Mouse (Mus musculus) MEL (cell line): Measurements from ENCODE around the gene Tssk2. TPM values are rescaled to one million over a fixed set of nuclear protein-coding genes. Genes with fewer than 3 reads are reported as not detected.

Source experiments
- DNase-seq: peaks from one replicate; pipeline ENCODE4 v3.0.0; 2011; ENCODE audit warnings: low read depth, low spot score
- H3K27ac ChIP-seq: 2 replicates; pipeline ENCODE4 v1.5.1; 2012; ENCODE audit warnings: low read depth, mild to moderate bottlenecking, control low read depth, low read length, moderate library complexity; ENCODE audit not compliant: control insufficient read depth
- H3K27me3 ChIP-seq, 2 experiments: fragments of 150-350 bp in 1 of 2; sonication (generic) in 1 of 2; 2 replicates each; pipeline ENCODE4 v1.6.1; 2012; ENCODE audit warnings: low read length in 2 of 2, mild to moderate bottlenecking in 2 of 2, improper control_type of control experiment in 1 of 2, moderate library complexity in 1 of 2; ENCODE audit not compliant: insufficient read depth in 2 of 2, control insufficient read depth in 1 of 2
- H3K36me3 ChIP-seq, 2 experiments: 2 replicates each; pipeline ENCODE4 v1.6.1; 2012 to 2014; ENCODE audit warnings: low read length in 2 of 2, improper control_type of control experiment in 1 of 2, inconsistent platforms in 1 of 2, mild to moderate bottlenecking in 1 of 2; ENCODE audit not compliant: insufficient read depth in 2 of 2, control insufficient read depth in 1 of 2
- H3K4me1 ChIP-seq, 2 experiments: fragments of 150-350 bp in 1 of 2; sonication (generic) in 1 of 2; 2 replicates each; pipeline ENCODE4 v1.6.1; 2012; ENCODE audit warnings: low read length in 2 of 2, improper control_type of control experiment in 1 of 2, mild to moderate bottlenecking in 1 of 2; ENCODE audit not compliant: insufficient read depth in 2 of 2, control insufficient read depth in 1 of 2
- H3K4me3 ChIP-seq, 2 experiments: fragments of 150-350 bp in 1 of 2; sonication (generic) in 1 of 2; 2 replicates each; pipeline ENCODE4 v1.5.1; 2012; ENCODE audit warnings: low read depth in 2 of 2, low read length in 2 of 2, mild to moderate bottlenecking in 2 of 2, moderate library complexity in 2 of 2, control low read depth in 1 of 2, improper control_type of control experiment in 1 of 2; ENCODE audit not compliant: control insufficient read depth in 1 of 2, insufficient read depth in 1 of 2
- H3K79me2 ChIP-seq: 2 replicates; pipeline ENCODE4 v1.6.1; 2012; ENCODE audit warnings: mild to moderate bottlenecking, low read length, moderate library complexity; ENCODE audit not compliant: control insufficient read depth, poor library complexity, insufficient read depth
- H3K9ac ChIP-seq: 2 replicates; pipeline ENCODE4 v1.6.1; 2012; ENCODE audit warnings: low read depth, mild to moderate bottlenecking, control low read depth, low read length, moderate library complexity; ENCODE audit not compliant: control insufficient read depth, poor library complexity, severe bottlenecking
- H3K9me3 ChIP-seq: fragments of 150-350 bp; sonication (generic); replicated peaks from 2 replicates; pipeline ENCODE4 v1.6.1; 2012; ENCODE audit warnings: mild to moderate bottlenecking, low read length, improper control_type of control experiment, moderate library complexity; ENCODE audit not compliant: insufficient read depth
- EP300 ChIP-seq, 2 experiments: IDR thresholded peaks; 2 replicates each; pipeline ENCODE4 v1.6.1; 2011; ENCODE audit warnings: improper control_type of control experiment in 2 of 2, low read length in 2 of 2, low read depth in 1 of 2, mild to moderate bottlenecking in 1 of 2
- GABPA ChIP-seq: IDR thresholded peaks from 2 replicates; pipeline ENCODE4 v1.6.1; 2012; ENCODE audit warnings: low read depth, mild to moderate bottlenecking, inconsistent platforms, low read length, improper control_type of control experiment, moderate library complexity
- HCFC1 ChIP-seq: IDR thresholded peaks from 2 replicates; pipeline ENCODE4 v1.6.1; 2012; ENCODE audit warnings: low read depth, mild to moderate bottlenecking, inconsistent platforms, low read length, improper control_type of control experiment, moderate library complexity
- JUND ChIP-seq: IDR thresholded peaks from 2 replicates; pipeline ENCODE4 v1.6.1; 2011; ENCODE audit warnings: low read depth, mild to moderate bottlenecking, improper control_type of control experiment, low read length
- KAT2A ChIP-seq: conservative IDR thresholded peaks from 2 replicates; pipeline ENCODE4 v1.6.1; 2012; ENCODE audit warnings: low read depth, low read length, improper control_type of control experiment, inconsistent platforms
- MAX ChIP-seq: IDR thresholded peaks from 2 replicates; pipeline ENCODE4 v1.6.1; 2011; ENCODE audit warnings: low read length, improper control_type of control experiment
- MAZ ChIP-seq: IDR thresholded peaks from 2 replicates; pipeline ENCODE4 v1.6.1; 2012; ENCODE audit warnings: low read depth, mild to moderate bottlenecking, inconsistent platforms, low read length, improper control_type of control experiment
- MEF2A ChIP-seq: IDR thresholded peaks from 2 replicates; pipeline ENCODE4 v1.6.1; 2014; ENCODE audit warnings: low read depth, mild to moderate bottlenecking, inconsistent platforms, low read length, improper control_type of control experiment; ENCODE audit not compliant: poor library complexity, insufficient replicate concordance, severe bottlenecking; ENCODE audit errors: extremely low read depth
- MYC ChIP-seq: IDR thresholded peaks from 2 replicates; pipeline ENCODE4 v1.6.1; 2011; ENCODE audit warnings: low read depth, mild to moderate bottlenecking, low read length, improper control_type of control experiment, moderate library complexity
- POLR2AphosphoS2 ChIP-seq: IDR thresholded peaks from 2 replicates; pipeline ENCODE4 v1.6.1; 2011; ENCODE audit warnings: low read length, improper control_type of control experiment
- RAD21 ChIP-seq: IDR thresholded peaks from 2 replicates; pipeline ENCODE4 v1.6.1; 2011; ENCODE audit warnings: mild to moderate bottlenecking, low read depth, low read length, improper control_type of control experiment
- RCOR1 ChIP-seq: IDR thresholded peaks from 2 replicates; pipeline ENCODE4 v1.6.1; 2012; ENCODE audit warnings: low read depth, mild to moderate bottlenecking, inconsistent platforms, low read length, improper control_type of control experiment
- SIN3A ChIP-seq: IDR thresholded peaks from 2 replicates; pipeline ENCODE4 v1.6.1; 2012; ENCODE audit warnings: low read length, improper control_type of control experiment, inconsistent platforms
- TAL1 ChIP-seq: IDR thresholded peaks from 2 replicates; pipeline ENCODE4 v1.6.1; 2012; ENCODE audit warnings: mild to moderate bottlenecking, inconsistent platforms, low read length, moderate library complexity, mixed read lengths
- TCF12 ChIP-seq: IDR thresholded peaks from 2 replicates; pipeline ENCODE4 v1.6.1; 2014; ENCODE audit warnings: low read depth, mild to moderate bottlenecking, inconsistent platforms, low read length, improper control_type of control experiment, moderate library complexity
- USF2 ChIP-seq, 2 experiments: IDR thresholded peaks; 2 replicates each; pipeline ENCODE4 v1.6.1; 2011 to 2012; ENCODE audit warnings: improper control_type of control experiment in 2 of 2, low read length in 2 of 2, borderline replicate concordance in 1 of 2, inconsistent platforms in 1 of 2, low read depth in 1 of 2, mild to moderate bottlenecking in 1 of 2; ENCODE audit not compliant: insufficient read depth in 1 of 2
- polyA plus RNA-seq, 2 experiments: library from polyadenylated mRNA; stranded (reverse) in 1 of 2; unstranded in 1 of 2; fragments of >175 nt in 1 of 2; fragments of >200 nt in 1 of 2; gene quantifications; 2 replicates each; pipeline versions ENCODE4 v1.2.1 to v1.2.4; 2012; ENCODE audit warnings: low replicate concordance in 2 of 2, low read depth in 1 of 2; ENCODE audit not compliant: insufficient read length in 2 of 2, insufficient read depth in 1 of 2, missing spikeins in 1 of 2
- total RNA-seq: library from RNA; depleted of rRNA; stranded (reverse); fragments of 300-350 nt; gene quantifications from 2 replicates; pipeline ENCODE4 v1.2.3, GENCODE M21; 2012

Tssk2 gene
- total and polyA plus RNA-seq, 3 experiments: 0.24 TPM; not detected in 2

- Histone ChIP-seq H3K9me3 (no peaks in the 10 kb centered on the region), H3K4me1 (peaks cover 2 to 6% of the 10 kb centered on the region in 2 experiments; a peak in 3 of 4 replicates), H3K27me3 (no peaks in the 10 kb centered on the region), H3K79me2 (no peaks in the 10 kb centered on the region), H3K4me3 (no peak overlapping the region), H3K9ac (no peak overlapping the region), H3K36me3 (peaks cover 8 to 15% of the 10 kb centered on the region in 2 experiments), H3K27ac (no peak overlapping the region)
- DNase-seq: no peak
- no peak for TF ChIP-seq SIN3A
- no peak for TF ChIP-seq TAL1
- no peak for TF ChIP-seq HCFC1
- TF ChIP-seq USF2 (IDR thresholded peaks at IDR 0.05; ENCODE audit: borderline replicate concordance in 1 of 2, insufficient read depth in 1 of 2, low read depth in 1 of 2, low read length in 2 of 2): no peak
Measured at GRCm38 (mm10) chr16:17851331-17851730, 47.1 kb upstream of the Tssk2 start.

- no peak for DNase-seq
- H3K4me1 ChIP-seq: peaks cover 2 to 6% of the 10 kb centered on the region in 2 experiments; a peak in 3 of 4 replicates
- H3K27me3 ChIP-seq: no peaks in the 10 kb centered on the region
- no peaks in the 10 kb centered on the region for H3K79me2 ChIP-seq
- no peak overlapping the region for H3K27ac ChIP-seq
- no peak overlapping the region for H3K4me3 ChIP-seq
- no peak overlapping the region for H3K9ac ChIP-seq
- no peaks in the 10 kb centered on the region for H3K9me3 ChIP-seq
- H3K36me3 ChIP-seq: peaks cover 8 to 13% of the 10 kb centered on the region in 2 experiments
- TF ChIP-seq RAD21 (no peak), MAZ (no peak), JUND (no peak), MEF2A (no peak), TCF12 (no peak), MAX (no peak), RCOR1 (no peak), GABPA (no peak), EP300 (IDR thresholded peaks at IDR 0.05; ENCODE audit: low read depth in 1 of 2, low read length in 2 of 2) (no peak), POLR2AphosphoS2 (no peak), KAT2A (no peak), MYC (no peak)
Measured at GRCm38 (mm10) chr16:17851860-17852259, 46.6 kb upstream of the Tssk2 start.
